Mouse (Mus musculus): ENCODE measurements around the gene P2rx7.

DNA sequence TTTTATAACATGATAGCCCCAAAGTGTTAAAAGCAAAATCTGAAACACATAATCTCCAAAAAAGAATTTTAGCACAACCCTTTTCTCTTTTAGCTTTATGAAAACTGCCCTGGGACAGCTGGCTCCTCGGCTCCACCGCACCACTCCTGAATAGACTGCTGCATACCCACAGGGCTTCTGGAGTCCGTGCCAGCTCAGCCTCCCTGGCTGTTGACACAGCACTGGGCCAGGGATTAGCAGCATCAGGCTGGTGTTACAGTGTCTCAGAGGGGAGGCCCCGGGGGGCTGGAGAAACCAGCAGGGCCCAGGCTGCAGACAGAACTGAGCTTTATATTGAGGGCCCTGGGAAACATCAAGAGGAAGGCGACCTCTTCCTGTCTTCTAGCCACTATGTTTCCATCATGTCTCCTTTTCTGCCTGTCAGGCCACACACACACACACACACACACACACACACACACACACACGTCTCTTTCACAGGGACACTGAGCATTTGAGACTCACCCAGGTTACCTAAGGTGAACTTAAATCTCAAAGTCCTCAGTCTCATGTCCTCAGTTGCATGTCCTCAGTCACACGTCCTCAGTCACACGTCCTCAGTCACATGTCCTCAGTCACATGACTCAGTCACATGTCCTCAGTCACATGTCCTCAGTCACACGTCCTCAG is 3.7 kb downstream of the P2rx7 start:
- no peak for TF ChIP-seq CTCF (IDR thresholded peaks at IDR 0.05)
- no peak for TF ChIP-seq POLR2A (IDR thresholded peaks at IDR 0.05; ENCODE audit: insufficient read depth, low read depth, low read length)

All from heart, adult 2 months (tissue).